Mouse (Mus musculus): ENCODE data around the gene Mmd.

GRCm38 (mm10) chr11:90245630-90246029 is 3.6 kb upstream of the Mmd start:
- TF ChIP-seq CTCF (IDR thresholded peaks at IDR 0.05; ENCODE audit: low read depth) (no peak), EP300 (optimal IDR thresholded peaks at IDR 0.05) (no peak)

All from stomach, postnatal 0 days (tissue).